Mouse (Mus musculus): ENCODE measurements around the gene Fmnl2. TPM values are rescaled to one million over a fixed set of nuclear protein-coding genes. Genes with fewer than 3 reads are reported as not detected.

Gene Fmnl2
- polyA plus RNA-seq, 1 experiment from 2014 or later: 11.7 TPM

DNA sequence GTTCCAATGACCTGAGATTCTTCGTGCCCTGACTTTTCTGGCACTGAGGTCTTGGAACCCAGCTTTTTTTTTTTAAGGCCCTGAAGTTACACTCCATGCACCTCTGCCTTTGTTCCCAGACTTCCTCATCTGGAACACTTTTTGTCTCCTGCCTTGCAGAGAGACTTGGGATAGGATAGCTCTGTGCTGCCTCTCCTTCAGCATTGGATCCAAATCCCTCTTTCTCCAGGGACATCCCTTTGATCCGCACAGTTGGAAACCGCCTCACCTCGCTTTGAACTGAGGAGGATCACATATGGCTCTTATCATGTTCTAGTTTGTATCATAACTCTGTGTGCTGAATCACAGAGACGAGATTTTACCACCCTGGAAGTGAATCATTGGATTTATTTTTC is 172.8 kb downstream of the Fmnl2 start:
- Histone ChIP-seq H3K4me2 (replicated peaks) (no peak overlapping the region), H3K36me3 (no peaks in the 10 kb centered on the region), H3K27ac (replicated peaks) (no peak overlapping the region), H3K4me1 (0 out of 2 replicates have a peak, but pooled peaks cover 2% of the 10 kb centered on the region), H3K27me3 (no peaks in the 10 kb centered on the region), H3K9ac (replicated peaks) (no peak overlapping the region), H3K9me3 (no peaks in the 10 kb centered on the region), H3K4me3 (no peak overlapping the region)
- no peak for ATAC-seq (ENCODE audit: low FRiP score, low read depth)
- 55% methylated on average over 5 of the region's 5 CpGs for WGBS

DNA sequence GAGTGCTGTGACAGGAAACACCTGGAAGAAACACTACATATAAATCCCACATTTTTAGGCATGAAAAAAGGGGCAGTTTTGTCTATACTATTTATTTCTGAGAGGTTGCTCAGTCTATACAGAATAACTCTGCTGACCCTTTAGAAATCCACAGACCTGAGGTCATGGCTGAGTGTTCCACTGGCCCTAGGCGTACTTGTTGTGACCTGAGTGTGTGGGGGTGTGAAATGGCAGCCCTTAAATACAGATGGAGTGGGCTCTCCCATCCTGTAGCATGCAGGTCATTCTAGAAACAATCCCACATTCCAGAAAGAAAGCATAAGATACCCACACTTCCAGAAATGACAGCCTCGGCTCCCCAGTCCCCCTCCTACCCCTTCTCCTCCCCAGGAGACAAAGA is 180.6 kb downstream of the Fmnl2 start:
- H3K4me3 ChIP-seq: no peak overlapping the region
- 25% methylated on average over 2 of the region's 2 CpGs for WGBS
- 0 out of 2 replicates have a peak overlapping the region, but pooled peaks have one; percentile 22 for H3K4me2 ChIP-seq (replicated peaks)
- peaks cover 18% of the 10 kb centered on the region for H3K4me1 ChIP-seq
- no peaks in the 10 kb centered on the region for H3K9me3 ChIP-seq
- peak overlapping the region; percentile 67 for H3K27ac ChIP-seq (replicated peaks)
- peak; percentile 31; the same call in 1 of the 2 replicates for ATAC-seq (ENCODE audit: low FRiP score, low read depth)
- H3K27me3 ChIP-seq: no peaks in the 10 kb centered on the region
- no peak overlapping the region for H3K9ac ChIP-seq (replicated peaks)
- H3K36me3 ChIP-seq: peaks cover 9% of the 10 kb centered on the region

DNA sequence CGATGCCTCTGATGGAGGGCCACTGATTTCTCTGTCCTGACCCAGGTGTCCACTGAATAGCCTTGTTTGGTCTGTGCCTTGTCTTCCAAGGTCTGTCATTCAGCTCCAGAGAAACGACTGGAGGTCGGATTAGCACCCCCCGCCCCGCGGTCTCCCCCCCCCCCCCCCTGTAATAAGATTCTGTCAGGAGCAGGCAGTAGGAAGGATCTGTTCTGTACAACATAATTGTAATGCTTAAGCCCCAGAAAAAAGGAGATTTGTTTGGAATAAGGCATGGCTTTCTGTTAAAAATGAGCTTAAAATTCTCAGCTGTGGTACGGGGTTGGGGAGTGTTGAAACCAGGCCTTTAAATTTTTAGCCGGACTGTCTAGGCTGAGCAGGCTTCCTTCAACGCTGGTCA is 181.1 kb downstream of the Fmnl2 start:
- Histone ChIP-seq H3K9ac (replicated peaks) (no peak overlapping the region), H3K4me1 (peaks cover 18% of the 10 kb centered on the region), H3K4me2 (replicated peaks) (peak overlapping the region; percentile 22; the same call in 1 of the 2 replicates), H3K36me3 (peaks cover 9% of the 10 kb centered on the region), H3K27me3 (no peaks in the 10 kb centered on the region), H3K4me3 (no peak overlapping the region), H3K9me3 (no peaks in the 10 kb centered on the region), H3K27ac (replicated peaks) (peak overlapping the region; percentile 67)
- WGBS: 6% methylated on average over 9 of the region's 9 CpGs
- ATAC-seq (ENCODE audit: low FRiP score, low read depth): peak; percentile 72

- Histone ChIP-seq H3K4me3 (no peak overlapping the region), H3K9me3 (no peaks in the 10 kb centered on the region), H3K27ac (replicated peaks) (no peak overlapping the region), H3K36me3 (peaks cover 18% of the 10 kb centered on the region), H3K4me1 (no peaks in the 10 kb centered on the region), H3K27me3 (no peaks in the 10 kb centered on the region), H3K4me2 (replicated peaks) (no peak overlapping the region), H3K9ac (replicated peaks) (no peak overlapping the region)
- ATAC-seq (ENCODE audit: low FRiP score, low read depth): no peak
- 71% methylated on average over 6 of the region's 6 CpGs for WGBS
Measured at GRCm38 (mm10) chr2:53047031-53047430, 189.4 kb downstream of the Fmnl2 start.

DNA sequence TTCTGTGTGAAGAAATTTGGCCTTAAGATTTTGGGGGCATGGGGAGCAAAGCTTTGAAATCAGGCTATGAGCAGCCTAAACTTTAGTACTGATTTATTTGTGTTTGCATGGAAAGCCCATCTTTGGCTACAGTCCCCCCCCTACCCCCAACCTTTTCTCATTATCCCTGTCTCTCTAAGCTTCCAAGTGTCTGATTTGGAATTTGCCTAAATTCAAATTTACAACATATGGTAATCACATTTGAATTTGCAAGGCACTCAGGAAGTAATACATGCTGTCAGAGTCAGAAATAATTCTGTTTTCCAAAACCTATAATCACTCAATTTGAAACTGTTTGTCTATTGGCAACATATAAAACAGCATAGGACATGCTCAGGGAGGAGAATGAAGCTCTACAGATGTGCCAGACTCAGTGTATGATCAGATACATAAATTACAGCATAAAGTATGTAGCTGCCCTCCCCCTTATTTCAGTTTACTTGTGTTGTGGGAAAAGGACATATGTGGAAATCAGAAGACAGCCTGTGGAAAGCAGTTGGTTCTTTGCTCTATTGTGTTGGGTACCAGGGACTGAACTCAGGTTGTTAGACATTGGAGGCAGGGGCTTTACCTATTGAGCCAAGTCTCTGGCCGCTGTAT is 190.2 kb downstream of the Fmnl2 start:
- Histone ChIP-seq H3K27me3 (no peaks in the 10 kb centered on the region), H3K27ac (replicated peaks) (no peak overlapping the region), H3K4me1 (no peaks in the 10 kb centered on the region), H3K4me3 (no peak overlapping the region), H3K4me2 (replicated peaks) (no peak overlapping the region), H3K9ac (replicated peaks) (no peak overlapping the region), H3K9me3 (no peaks in the 10 kb centered on the region), H3K36me3 (0 out of 2 replicates have a peak, but pooled peaks cover 11% of the 10 kb centered on the region)
- 100% methylated on average over 1 of the region's 1 CpGs for WGBS
- no peak for ATAC-seq (ENCODE audit: low FRiP score, low read depth)

DNA sequence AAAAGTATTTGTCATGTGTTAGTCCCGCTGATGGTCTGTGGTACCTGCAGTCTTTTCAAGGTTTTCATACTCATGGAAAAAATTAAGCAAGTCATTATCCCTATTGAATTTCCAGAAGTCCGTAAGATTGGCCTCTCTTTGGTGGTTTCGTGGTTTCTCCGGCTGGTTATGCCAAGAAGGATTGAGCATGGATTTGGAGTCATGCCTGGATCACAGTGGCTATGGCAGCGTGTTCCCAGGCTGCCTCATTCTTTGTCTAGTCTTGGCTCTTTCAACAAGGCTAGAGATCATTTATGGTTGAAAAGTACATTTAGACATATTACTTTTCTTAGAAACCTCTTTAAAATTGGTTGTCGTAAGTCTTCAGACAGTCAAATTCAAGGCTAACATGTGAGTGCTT is 192.7 kb downstream of the Fmnl2 start:
- H3K4me3 ChIP-seq: no peak overlapping the region
- 91% methylated on average over 6 of the region's 6 CpGs for WGBS
- no peak overlapping the region for H3K27ac ChIP-seq (replicated peaks)
- H3K9ac ChIP-seq (replicated peaks): no peak overlapping the region
- no peaks in the 10 kb centered on the region for H3K9me3 ChIP-seq
- no peaks in the 10 kb centered on the region for H3K4me1 ChIP-seq
- H3K27me3 ChIP-seq: no peaks in the 10 kb centered on the region
- no peak overlapping the region for H3K4me2 ChIP-seq (replicated peaks)
- peaks cover 16% of the 10 kb centered on the region; the same call in 1 of the 2 replicates for H3K36me3 ChIP-seq
- ATAC-seq (ENCODE audit: low FRiP score, low read depth): no peak

DNA sequence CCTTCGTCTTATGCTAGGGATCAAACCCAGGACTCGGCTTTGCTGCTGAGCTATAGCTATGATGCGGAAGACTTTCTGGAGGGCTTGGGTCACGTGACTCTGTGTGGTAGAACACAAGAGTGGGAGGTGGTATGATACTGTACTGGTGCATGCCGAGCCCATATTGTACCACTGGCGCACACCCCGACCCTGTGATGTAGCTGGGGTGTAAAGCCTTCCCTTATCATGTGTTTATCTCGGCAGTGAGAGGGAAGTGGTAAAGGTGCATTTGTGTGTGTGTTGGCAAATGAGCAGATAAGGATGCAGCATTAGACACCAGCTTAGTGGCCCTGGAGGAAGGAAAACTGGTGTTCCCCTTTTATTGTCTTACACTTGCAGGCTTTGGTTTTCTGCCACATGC is 193.8 kb downstream of the Fmnl2 start:
- H3K36me3 ChIP-seq: peaks cover 16% of the 10 kb centered on the region; the same call in 1 of the 2 replicates
- H3K4me1 ChIP-seq: no peaks in the 10 kb centered on the region
- H3K9me3 ChIP-seq: no peaks in the 10 kb centered on the region
- H3K4me3 ChIP-seq: no peak overlapping the region
- H3K9ac ChIP-seq (replicated peaks): no peak overlapping the region
- H3K27ac ChIP-seq (replicated peaks): no peak overlapping the region
- H3K27me3 ChIP-seq: no peaks in the 10 kb centered on the region
- ATAC-seq (ENCODE audit: low FRiP score, low read depth): no peak
- 90% methylated on average over 8 of the region's 8 CpGs for WGBS
- H3K4me2 ChIP-seq (replicated peaks): no peak overlapping the region

DNA sequence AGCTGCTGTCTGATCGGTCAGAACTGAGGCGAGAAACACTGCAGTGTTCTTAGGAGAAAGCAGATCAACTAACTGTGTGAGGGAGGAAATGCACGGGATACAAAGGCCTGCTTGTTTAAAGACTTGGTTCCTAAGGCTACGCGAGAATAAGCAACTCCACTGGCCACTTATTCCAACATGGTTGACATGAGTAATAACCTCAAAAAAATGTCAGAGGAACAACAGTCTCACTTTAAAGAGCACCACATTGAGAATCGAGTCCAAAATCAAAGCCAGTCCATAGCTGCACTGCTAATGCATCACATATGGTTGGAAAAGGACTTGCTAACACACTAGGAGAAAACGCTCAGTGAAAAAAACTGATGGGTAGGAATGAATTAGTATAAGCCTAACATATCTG is 196.1 kb downstream of the Fmnl2 start:
- no peak overlapping the region for H3K4me2 ChIP-seq (replicated peaks)
- no peaks in the 10 kb centered on the region for H3K27me3 ChIP-seq
- H3K36me3 ChIP-seq: peaks cover 16% of the 10 kb centered on the region; the same call in 1 of the 2 replicates
- no peaks in the 10 kb centered on the region for H3K4me1 ChIP-seq
- 84% methylated on average over 7 of the region's 7 CpGs for WGBS
- no peak overlapping the region for H3K9ac ChIP-seq (replicated peaks)
- ATAC-seq (ENCODE audit: low FRiP score, low read depth): no peak
- no peaks in the 10 kb centered on the region for H3K9me3 ChIP-seq
- no peak overlapping the region for H3K4me3 ChIP-seq
- H3K27ac ChIP-seq (replicated peaks): no peak overlapping the region

DNA sequence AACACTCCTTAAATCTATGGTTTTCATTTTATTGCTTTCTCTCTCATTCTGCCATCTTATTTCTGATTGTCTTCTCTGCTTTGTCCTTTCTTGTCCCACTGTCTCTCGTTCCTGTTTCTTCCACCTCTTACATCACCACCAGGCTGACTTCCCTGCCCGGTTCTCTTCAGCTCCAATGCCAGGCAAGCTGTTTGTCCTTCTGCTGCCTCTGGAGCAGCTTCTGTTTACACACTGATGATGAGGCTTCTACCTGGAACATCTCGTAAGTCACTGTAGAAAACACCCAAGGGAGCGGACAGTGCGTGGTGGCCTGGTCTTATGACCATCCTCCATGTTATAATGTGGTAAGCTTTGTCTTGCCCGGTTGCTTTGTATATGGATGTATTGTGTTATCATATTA is 198.9 kb downstream of the Fmnl2 start:
- whole genome bisulfite sequencing: 93% methylated on average over 6 of the region's 6 CpGs
- H3K27ac ChIP-seq (replicated peaks): no peak overlapping the region
- peaks cover 9% of the 10 kb centered on the region; the same call in 1 of the 2 replicates for H3K36me3 ChIP-seq
- H3K4me1 ChIP-seq: no peaks in the 10 kb centered on the region
- no peak overlapping the region for H3K9ac ChIP-seq (replicated peaks)
- H3K9me3 ChIP-seq: no peaks in the 10 kb centered on the region
- ATAC-seq (ENCODE audit: low FRiP score, low read depth): no peak
- no peak overlapping the region for H3K4me3 ChIP-seq
- H3K27me3 ChIP-seq: no peaks in the 10 kb centered on the region
- no peak overlapping the region for H3K4me2 ChIP-seq (replicated peaks)

DNA sequence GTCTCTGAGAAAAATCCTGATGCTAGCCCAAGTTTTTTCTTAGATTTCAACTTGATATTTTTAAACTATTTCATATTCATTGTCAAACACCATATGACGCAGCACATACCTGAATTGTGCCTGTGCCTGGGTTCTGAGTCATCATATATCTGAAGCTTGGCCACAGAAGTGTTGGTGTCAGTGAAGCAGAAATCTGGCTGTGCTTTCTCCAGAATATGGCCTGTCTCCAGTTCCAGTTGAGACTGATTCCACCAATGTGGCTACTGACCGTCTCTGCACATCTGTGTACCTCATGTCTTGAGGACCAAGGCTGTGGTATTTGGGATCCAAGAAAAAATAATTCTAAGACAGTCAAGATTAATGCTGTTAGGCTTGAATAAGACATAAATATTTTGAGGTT is 199.6 kb downstream of the Fmnl2 start:
- H3K27ac ChIP-seq (replicated peaks): no peak overlapping the region
- no peaks in the 10 kb centered on the region for H3K9me3 ChIP-seq
- no peak overlapping the region for H3K4me2 ChIP-seq (replicated peaks)
- 96% methylated on average over 2 of the region's 2 CpGs for WGBS
- no peak for ATAC-seq (ENCODE audit: low FRiP score, low read depth)
- H3K4me3 ChIP-seq: no peak overlapping the region
- H3K4me1 ChIP-seq: no peaks in the 10 kb centered on the region
- no peaks in the 10 kb centered on the region for H3K27me3 ChIP-seq
- peaks cover 6% of the 10 kb centered on the region; the same call in 1 of the 2 replicates for H3K36me3 ChIP-seq
- no peak overlapping the region for H3K9ac ChIP-seq (replicated peaks)

- H3K27ac ChIP-seq (replicated peaks): no peak overlapping the region
- H3K4me2 ChIP-seq (replicated peaks): no peak overlapping the region
- no peaks in the 10 kb centered on the region for H3K27me3 ChIP-seq
- no peaks in the 10 kb centered on the region for H3K36me3 ChIP-seq
- H3K4me1 ChIP-seq: no peaks in the 10 kb centered on the region
- H3K9ac ChIP-seq (replicated peaks): no peak overlapping the region
- H3K4me3 ChIP-seq: no peak overlapping the region
- H3K9me3 ChIP-seq: no peaks in the 10 kb centered on the region
- 86% methylated on average over 9 of the region's 9 CpGs for WGBS
- no peak for ATAC-seq (ENCODE audit: low FRiP score, low read depth)
Measured at GRCm38 (mm10) chr2:53061363-53062000, 203.8 kb downstream of the Fmnl2 start.

DNA sequence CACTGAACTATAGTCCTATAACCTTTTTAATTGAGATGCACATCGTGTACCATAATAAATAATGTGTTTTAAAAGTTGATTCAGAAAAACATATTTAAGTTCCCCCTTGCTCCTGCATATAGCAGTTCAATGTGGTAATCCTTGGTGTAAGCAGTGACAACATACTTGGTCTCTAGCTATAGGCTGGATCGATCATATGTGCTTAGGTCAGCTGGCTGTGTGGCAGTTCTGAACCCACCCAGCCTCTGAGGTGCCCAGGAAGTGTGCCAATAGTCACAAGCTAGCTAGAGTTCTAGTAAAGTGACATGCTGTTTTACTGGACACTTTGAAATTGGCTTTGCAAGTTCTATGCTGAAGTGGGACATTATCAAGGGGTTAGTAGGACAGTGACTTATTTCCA is 209.3 kb downstream of the Fmnl2 start:
- WGBS: 94% methylated on average over 2 of the region's 2 CpGs

More for the DNA sequence above, 209.3 kb downstream of the Fmnl2 start:
- 0 out of 2 replicates have a peak, but pooled peaks cover 2% of the 10 kb centered on the region for H3K36me3 ChIP-seq
- no peak overlapping the region for H3K4me3 ChIP-seq
- no peak for ATAC-seq (ENCODE audit: low FRiP score, low read depth)
- no peaks in the 10 kb centered on the region for H3K27me3 ChIP-seq
- no peaks in the 10 kb centered on the region for H3K4me1 ChIP-seq
- no peak overlapping the region for H3K4me2 ChIP-seq (replicated peaks)
- H3K9me3 ChIP-seq: no peaks in the 10 kb centered on the region
- no peak overlapping the region for H3K27ac ChIP-seq (replicated peaks)
- no peak overlapping the region for H3K9ac ChIP-seq (replicated peaks)

Measured in midbrain, embryonic 12.5 days (tissue).